Mouse (Mus musculus) olfactory bulb, adult 2 months (tissue): ENCODE results near the gene A530064D06Rik.

ENCODE experiments used
- CTCF ChIP-seq: fragments of 200-500 bp; IDR thresholded peaks from 2 replicates; pipeline ENCODE4 v1.5.1; 2012; ENCODE audit warnings: low read depth, mild to moderate bottlenecking, low read length, moderate library complexity; ENCODE audit not compliant: insufficient read depth
- POLR2A ChIP-seq: fragments of 200-500 bp; IDR thresholded peaks from 2 replicates; pipeline ENCODE4 v1.6.1; 2012; ENCODE audit warnings: mild to moderate bottlenecking, low read depth, low read length, moderate library complexity; ENCODE audit not compliant: insufficient read depth

GRCm38 (mm10) chr17:48132810-48133209 lies 34.3 kb downstream of the A530064D06Rik start:
- no peak for TF ChIP-seq CTCF
- TF ChIP-seq POLR2A = no peak
